Mouse (Mus musculus) frontal cortex, adult (tissue): Measurements from ENCODE around the gene Fkbp11.

Experiments
- ATAC-seq: cut with Nextera tagmentation; 2 replicates; pipeline ENCODE4 v1.9.2; 2017; ENCODE audit warnings: mild to moderate bottlenecking, moderate library complexity, mixed read lengths; ENCODE audit not compliant: low TSS enrichment

Gene Fkbp11

DNA sequence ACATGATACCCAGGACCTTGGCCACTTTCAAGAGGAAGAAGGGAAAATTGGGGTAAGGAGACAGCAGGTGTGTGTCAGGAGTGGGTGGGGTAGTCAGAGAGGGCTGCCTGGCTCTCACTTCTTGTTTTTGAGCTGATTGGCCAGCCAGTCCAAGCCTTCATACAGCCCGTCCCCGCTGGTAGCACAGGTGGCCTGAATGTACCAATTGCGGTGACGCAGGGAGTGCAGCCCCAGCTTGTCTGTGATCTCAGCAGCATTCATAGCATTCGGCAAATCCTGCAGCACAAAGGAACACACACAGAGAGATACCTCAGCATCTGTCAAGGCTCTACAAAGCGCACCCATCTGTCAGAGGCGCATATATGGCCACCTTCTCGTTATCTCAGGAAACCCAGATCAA is 12.2 kb upstream of the Fkbp11 start:
- ATAC-seq, result peak; percentile 57

DNA sequence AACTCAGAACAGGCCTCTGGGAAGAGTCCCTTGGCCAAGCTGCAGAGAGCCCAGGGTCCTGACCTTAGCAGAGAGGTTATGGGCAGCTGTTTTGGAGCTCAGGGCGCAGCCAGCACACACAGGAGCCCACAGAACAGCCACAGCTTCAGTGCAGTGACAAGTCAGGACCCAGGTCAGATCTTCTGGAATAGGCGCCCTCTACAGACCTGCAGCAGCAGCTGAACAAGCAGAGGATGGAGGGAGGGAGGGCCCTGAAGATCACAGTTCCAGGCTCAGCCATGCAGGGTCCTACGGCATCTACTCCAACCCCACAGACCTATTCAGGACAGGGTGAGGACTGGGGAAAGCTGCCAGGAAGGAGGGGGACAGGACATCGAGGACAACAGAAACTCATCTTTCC is 10.8 kb upstream of the Fkbp11 start:
- no peak for ATAC-seq

DNA sequence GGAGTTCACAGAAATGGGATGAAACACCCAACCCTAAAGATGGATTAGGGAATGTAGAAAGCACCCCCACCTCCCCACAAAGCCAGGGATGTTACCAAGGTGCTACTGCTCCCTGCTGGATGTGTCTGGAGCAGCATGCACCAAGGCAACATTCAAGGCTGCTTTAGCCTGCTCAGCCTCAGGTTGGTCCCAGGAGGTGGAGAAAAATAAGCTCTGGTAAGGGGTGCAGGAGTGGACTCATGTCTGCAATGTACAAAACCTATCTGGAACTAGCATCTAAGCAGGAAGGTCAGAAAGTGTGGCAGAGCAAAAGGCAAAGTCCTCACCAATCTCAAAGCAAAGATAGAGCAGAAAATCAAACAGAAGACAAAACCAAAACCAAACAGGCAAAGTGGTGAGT is 9.9 kb upstream of the Fkbp11 start:
- ATAC-seq, result no peak

- no peak for ATAC-seq
Observed at GRCm38 (mm10) chr15:98736521-98736920, 8.5 kb upstream of the Fkbp11 start.

DNA sequence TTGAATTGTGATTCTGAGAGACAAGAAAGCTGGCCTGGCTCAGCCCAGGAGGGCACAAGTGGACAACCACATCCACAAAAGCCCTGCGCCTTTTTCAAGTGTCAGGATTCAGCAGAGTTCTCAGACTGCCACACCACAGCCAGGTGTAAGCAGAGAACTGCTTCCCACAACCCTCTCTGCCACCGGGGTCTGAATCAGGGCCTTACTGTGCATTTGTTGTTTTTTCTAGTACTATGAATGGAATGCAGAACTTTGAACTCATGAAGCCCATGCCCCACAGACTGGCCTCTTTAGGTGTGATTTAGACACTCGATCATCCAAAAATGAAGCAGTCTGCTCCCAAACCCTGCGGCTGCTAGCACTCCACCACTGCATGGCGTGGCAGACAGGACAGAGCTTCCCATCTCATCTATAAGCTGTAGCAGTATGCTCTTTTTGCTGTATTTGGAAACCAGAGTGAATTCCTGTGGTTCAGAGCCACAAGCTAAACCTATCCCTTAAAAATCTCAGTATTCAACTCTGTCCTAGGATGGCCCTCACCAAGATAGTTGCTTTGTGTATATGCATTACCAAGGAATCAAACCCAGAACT is 6.1 kb upstream of the Fkbp11 start:
- peak; percentile 31 for ATAC-seq

- no peak for ATAC-seq
Observed at GRCm38 (mm10) chr15:98733370-98733769, 5.4 kb upstream of the Fkbp11 start.

DNA sequence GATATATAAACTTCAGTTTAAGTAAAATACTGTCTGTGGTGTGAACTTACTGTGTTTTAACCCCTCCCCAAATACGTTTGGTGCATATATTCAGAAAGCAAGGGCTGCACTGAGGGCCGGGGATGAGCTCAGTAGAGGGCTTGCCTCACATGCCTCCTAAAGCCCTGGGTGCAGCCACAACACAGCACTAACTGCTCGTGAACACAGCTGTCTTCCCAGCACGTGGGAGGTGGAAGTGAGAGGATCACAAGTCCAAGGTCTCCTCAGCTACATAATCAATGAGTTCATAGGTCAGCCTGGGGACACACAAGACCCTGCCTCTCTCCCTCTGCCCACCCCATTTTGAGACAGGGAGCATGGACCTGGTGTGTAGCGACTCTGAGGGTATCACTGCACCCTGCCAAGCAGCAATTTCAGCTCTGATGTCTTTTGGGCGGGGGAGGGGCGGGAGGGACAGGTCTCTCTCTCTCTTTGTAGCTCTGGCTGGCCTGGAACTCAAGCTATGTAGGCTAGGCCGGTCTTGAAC is 4.1 kb upstream of the Fkbp11 start:
- ATAC-seq, result no peak

- no peak for ATAC-seq
Observed at GRCm38 (mm10) chr15:98730790-98731189, 2.8 kb upstream of the Fkbp11 start.

DNA sequence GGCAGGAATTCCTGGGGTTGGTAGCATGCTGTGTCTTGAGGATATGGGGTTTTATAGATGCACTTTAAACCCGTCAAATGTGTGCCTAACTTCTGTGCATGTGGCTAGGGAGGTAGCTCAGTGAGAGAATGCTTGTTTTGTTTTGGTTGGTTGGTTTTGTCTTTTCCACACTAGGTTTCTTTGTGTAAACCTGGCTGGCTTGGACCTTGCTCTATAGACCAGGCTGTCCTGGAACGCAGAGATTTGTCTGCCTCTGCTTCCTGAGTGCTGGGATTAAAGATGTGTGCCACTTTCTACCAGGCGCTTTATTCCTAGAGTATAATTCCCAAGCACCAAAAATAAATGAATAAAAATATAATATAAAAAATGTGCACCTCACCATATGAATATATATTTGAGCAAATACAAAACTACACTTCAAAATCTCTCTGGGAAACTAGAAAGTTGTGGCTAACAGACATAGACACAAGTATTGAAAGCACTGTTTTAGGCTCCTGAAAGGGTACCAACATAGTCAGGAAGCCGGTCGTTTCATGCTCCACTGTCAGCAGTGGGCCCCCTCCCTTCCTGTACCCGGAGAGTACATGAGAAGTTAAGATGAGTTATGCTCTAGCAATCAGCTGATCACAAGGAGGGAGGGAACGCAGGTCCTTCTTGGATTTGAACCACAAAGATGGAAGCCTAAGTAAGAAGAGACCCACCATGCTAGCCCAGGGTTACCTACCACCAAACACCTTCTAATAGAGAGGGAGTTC is 2.0 kb upstream of the Fkbp11 start:
- no peak for ATAC-seq

GRCm38 (mm10) chr15:98728366-98728765 is 368 bp upstream of the Fkbp11 start:
- ATAC-seq, result no peak

DNA sequence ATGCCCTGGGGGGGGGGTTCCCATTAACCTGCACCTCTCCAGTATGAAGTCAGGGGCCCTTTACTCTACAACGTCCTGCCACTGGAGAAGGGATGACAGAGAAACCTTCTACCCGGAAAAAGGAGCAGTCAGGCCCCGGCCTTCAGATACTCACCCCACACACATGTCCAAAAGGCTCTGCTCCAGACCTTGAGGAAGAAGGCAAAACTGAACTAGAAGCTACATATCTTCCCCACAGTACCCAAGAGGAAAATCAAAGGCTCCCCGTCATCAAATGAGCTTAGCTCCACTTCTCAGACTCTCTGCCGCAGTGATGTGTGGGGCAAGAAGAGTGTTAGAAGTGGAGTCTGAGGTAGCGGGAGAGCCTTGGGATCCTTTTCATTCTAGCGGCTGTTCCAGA is 1.3 kb downstream of the Fkbp11 start:
- no peak for ATAC-seq

DNA sequence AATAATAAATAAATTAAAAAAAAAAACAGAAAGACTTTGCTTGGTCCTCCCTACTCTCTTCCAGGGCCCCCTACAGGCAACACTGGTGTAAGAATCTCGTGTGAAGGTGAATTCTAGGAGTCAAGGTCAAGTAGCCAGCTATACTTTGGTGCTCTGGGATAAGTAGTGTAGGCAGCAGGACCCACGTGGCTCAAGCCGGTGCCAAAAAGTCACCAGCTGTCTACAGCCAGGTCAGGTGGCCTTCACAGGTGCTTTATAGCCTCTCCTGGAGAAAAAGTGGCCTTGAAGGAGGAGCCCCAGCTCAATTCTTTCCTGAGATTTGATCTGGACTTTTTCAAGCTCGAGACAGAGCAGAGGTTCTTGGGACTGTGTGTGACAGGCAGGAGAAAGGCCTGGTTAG is 1.9 kb downstream of the Fkbp11 start:
- ATAC-seq, result no peak

GRCm38 (mm10) chr15:98724441-98724840 is 3.6 kb downstream of the Fkbp11 start:
- no peak for ATAC-seq

DNA sequence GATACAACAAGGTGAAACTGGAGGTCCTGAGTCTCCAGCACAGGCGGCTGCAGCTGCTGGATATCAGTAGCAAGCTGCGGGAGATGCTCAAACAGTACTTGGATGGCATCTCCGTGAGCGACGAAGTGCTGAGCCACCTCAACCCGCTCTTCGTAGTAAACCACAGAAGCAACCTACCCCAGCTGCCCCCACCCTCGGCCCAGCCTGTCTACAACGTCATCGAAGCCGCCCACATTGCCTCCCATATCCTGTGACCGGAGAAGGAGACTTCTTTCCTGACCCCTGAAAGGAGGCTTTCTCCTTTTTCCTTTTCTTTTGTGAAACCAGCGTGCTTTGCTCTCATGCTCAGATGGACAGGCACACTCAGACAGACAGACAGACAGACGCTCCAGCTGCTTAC is 5.1 kb downstream of the Fkbp11 start:
- ATAC-seq, result no peak

DNA sequence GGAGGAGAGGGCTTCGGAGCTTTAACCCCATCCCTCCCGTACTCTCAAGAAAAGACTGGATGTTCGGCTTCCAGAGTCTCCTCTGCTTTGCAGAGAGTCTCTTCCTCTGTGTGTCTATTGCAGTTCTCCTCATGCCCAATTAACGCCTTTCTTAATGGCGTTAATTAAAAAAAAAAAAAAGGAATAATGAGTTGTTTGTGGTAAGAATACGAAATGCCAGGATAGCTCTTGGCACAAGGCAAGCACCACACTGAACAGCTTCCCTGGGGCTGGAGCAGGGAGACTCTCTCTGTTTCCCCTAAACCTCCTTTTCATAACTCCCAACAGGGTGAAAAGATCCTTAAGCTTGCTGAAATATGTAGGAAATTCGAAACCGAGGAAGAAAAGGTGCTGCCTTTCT is 5.8 kb downstream of the Fkbp11 start:
- no peak for ATAC-seq

DNA sequence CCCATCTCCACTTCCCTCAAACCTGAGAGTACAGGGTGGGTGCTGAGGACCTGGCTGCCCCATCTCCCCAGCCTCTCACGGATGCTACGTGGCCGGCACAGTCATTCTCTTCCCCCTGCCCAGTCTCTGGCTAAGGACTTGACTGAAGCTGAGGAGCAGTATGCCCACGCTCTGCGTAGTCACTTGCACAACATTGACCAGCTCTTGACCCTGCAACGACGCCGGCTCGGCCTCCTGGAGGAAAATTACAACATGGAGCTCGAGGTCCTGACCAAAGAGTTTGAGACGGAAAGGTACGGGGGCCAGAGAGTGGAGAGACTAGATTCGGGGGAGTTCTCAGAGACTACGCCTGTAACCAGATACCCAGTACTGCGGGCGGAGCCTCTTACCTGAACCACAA is 10.7 kb downstream of the Fkbp11 start:
- no peak for ATAC-seq

GRCm38 (mm10) chr15:98714230-98714652 is 13.8 kb downstream of the Fkbp11 start:
- no peak for ATAC-seq

DNA sequence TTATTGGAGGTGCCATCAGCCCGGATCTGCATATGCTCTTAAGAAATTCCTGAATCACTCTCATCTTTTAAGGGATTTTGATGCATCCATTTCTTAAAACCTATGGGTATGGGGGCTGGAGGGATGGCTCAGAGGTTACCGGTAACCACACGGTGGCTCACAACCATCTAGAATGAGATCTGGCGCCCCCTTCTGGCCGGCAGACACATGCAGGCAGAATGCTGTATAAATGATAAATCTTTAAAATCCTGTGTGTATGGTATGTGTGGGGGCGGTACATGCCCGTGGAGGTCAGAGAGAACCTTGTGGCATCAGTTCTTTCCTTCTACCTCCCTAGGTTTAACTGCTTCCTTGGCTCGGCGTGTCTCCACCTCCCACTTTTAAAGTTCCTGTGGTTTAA is 17.6 kb downstream of the Fkbp11 start:
- ATAC-seq, result peak; percentile 46; the same call in 1 of the 2 replicates

- ATAC-seq, result peak; percentile 93
Observed at GRCm38 (mm10) chr15:98707766-98708372, 20.1 kb downstream of the Fkbp11 start, which contains the start of gene Ccdc65. Gene Ccdc65, plus strand, starts transcription at chr15:98708207.

DNA sequence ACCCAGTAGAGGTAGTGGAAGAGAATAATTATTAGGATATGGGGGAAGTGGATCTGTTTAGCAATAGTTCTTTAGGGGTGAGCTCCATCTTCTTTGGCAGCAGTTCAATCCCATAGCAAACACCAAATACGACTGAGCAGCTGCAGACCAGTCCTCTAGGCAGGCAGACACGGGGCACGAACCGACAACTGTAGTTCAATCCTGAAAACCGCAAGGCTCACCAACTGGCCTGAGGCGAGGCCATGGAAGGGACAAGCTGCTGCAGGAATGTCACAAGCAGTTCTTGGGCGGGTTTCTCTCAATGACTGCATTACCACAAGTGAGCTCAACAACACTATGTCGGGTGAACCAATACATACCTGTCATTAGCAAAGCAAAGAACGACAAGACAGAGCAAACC is 23.7 kb downstream of the Fkbp11 start:
- ATAC-seq, result no peak

DNA sequence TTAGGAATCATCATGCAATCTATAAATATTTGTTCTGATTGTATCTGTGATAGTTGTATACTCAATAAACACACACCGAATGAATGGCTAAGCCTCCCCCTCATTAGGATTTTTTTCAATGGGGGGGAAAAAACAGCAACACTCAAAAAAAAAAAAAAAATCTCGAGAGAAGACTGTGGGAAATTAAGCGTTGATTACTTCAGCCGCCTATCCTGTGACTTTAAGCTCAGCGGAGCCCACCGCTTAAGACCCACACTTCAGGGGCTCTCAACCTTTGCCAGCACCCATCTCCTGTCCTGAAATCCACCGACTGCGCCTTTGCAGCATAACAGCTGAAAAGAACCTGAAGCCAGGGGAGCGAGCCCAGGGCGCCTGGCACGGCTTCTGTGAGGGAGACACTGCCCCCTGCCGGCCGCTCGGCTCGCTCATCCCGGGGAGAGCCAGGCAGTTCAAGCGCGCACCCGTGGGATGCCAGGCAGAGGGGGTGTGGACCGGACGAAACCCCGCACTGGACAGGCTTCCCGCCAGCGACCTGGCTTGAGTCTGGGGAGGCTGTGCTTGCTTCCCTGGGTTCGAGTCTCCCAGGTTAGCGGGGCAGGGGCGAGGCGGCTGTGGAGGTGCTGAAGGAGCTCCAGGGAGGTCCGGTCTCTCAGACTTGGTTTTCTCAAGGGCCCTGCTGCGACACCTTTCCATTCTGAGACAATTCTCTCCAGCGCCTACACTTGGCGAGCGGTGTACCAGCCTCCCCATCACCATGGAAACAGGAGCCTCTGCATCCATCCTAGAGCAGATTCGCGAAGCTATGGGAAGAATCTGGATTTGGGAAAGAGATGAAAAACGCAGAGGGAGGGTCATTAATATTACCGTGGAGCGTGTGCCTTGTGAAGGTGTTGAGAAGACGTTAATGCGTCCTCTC is 28.6 kb downstream of the Fkbp11 start:
- peak; percentile 96 for ATAC-seq

- no peak for ATAC-seq
Observed at GRCm38 (mm10) chr15:98696216-98696615, 31.8 kb downstream of the Fkbp11 start.
